Mouse (Mus musculus) cerebellum, adult 8-10 months (tissue): ENCODE results near the gene Gm49601.

ENCODE experiments used
- DNase-seq: peaks from one replicate; pipeline ENCODE4 v3.0.0; 2022

The Gm49601 gene

GRCm38 (mm10) chr16:18601447-18601846 is 24.8 kb downstream of the Gm49601 start:
- no peak for DNase-seq

GRCm38 (mm10) chr16:18598006-18598405 is 28.2 kb downstream of the Gm49601 start:
- no peak for DNase-seq

GRCm38 (mm10) chr16:18596255-18596654 is 30.0 kb downstream of the Gm49601 start:
- no peak for DNase-seq

GRCm38 (mm10) chr16:18593930-18594329 is 32.3 kb downstream of the Gm49601 start:
- no peak for DNase-seq

GRCm38 (mm10) chr16:18591047-18592018 is 34.9 kb downstream of the Gm49601 start:
- DNase-seq: no peak

GRCm38 (mm10) chr16:18589804-18590790 is 36.1 kb downstream of the Gm49601 start, which contains the start of gene Tbx1:
Gene Tbx1, minus strand, starts transcription at chr16:18590671.
- DNase-seq: no peak

- DNase-seq: no peak
Observed at GRCm38 (mm10) chr16:18589080-18589621, 37.1 kb downstream of the Gm49601 start.

GRCm38 (mm10) chr16:18588738-18589055 is 37.5 kb downstream of the Gm49601 start:
- no peak for DNase-seq

GRCm38 (mm10) chr16:18587847-18588737 is 38.1 kb downstream of the Gm49601 start:
- no peak for DNase-seq

GRCm38 (mm10) chr16:18586906-18587546 is 39.2 kb downstream of the Gm49601 start:
- no peak for DNase-seq

GRCm38 (mm10) chr16:18586076-18586905 is 39.9 kb downstream of the Gm49601 start:
- DNase-seq: no peak

GRCm38 (mm10) chr16:18585676-18586075 is 40.6 kb downstream of the Gm49601 start:
- no peak for DNase-seq

- no peak for DNase-seq
Observed at GRCm38 (mm10) chr16:18584901-18585510, 41.2 kb downstream of the Gm49601 start.

- DNase-seq: no peak
Observed at GRCm38 (mm10) chr16:18583673-18584357, 42.4 kb downstream of the Gm49601 start.

- DNase-seq: no peak
Observed at GRCm38 (mm10) chr16:18583169-18583568, 43.1 kb downstream of the Gm49601 start.

GRCm38 (mm10) chr16:18582426-18583148 is 43.6 kb downstream of the Gm49601 start:
- no peak for DNase-seq

GRCm38 (mm10) chr16:18581623-18582205 is 44.5 kb downstream of the Gm49601 start:
- DNase-seq: no peak

- DNase-seq: no peak
Observed at GRCm38 (mm10) chr16:18581050-18581622, 45.1 kb downstream of the Gm49601 start.
